Mouse (Mus musculus) G1E (cell line): Measurements from ENCODE around the gene Tnfsf8. TPM values are rescaled to one million over a fixed set of nuclear protein-coding genes. Genes with fewer than 3 reads are reported as not detected.

Source experiments
- ATAC-seq: 2 replicates; pipeline ENCODE4 v1.8.0; 2016; ENCODE audit warnings: mild to moderate bottlenecking; ENCODE audit not compliant: insufficient number of reproducible peaks, poor library complexity, low FRiP score, severe bottlenecking; ENCODE audit errors: extremely low read depth
- DNase-seq: peaks from one replicate; pipeline ENCODE4 v3.0.0; 2012; ENCODE audit warnings: low spot score
- H3K27me3 ChIP-seq: 2 replicates; pipeline ENCODE4 v1.6.1; 2012; ENCODE audit warnings: mild to moderate bottlenecking, low read length, inconsistent platforms; ENCODE audit not compliant: insufficient read depth
- H3K36me3 ChIP-seq: replicated peaks from 2 replicates; pipeline ENCODE3; 2012; ENCODE audit warnings: mild to moderate bottlenecking, inconsistent platforms
- H3K4me1 ChIP-seq: 2 replicates; pipeline ENCODE4 v1.6.1; 2012; ENCODE audit warnings: low read depth, low read length, inconsistent platforms, mixed read lengths; ENCODE audit not compliant: insufficient read depth
- H3K4me3 ChIP-seq: 2 replicates; pipeline ENCODE4 v1.5.1; 2012; ENCODE audit warnings: low read depth, mild to moderate bottlenecking, inconsistent platforms, low read length, moderate library complexity, mixed read lengths
- H3K9me3 ChIP-seq: replicated peaks from 2 replicates; pipeline ENCODE4 v1.6.1; 2012; ENCODE audit warnings: inconsistent platforms
- CTCF ChIP-seq: IDR thresholded peaks from 2 replicates; pipeline ENCODE4 v1.5.1; 2012; ENCODE audit warnings: low read depth, low read length, inconsistent platforms, mixed read lengths
- GATA1 ChIP-seq: IDR thresholded peaks from 2 replicates; pipeline ENCODE4 v1.6.1; 2012; ENCODE audit warnings: borderline replicate concordance, low read length, inconsistent platforms, mixed read lengths
- GATA2 ChIP-seq: IDR thresholded peaks from 2 replicates; pipeline ENCODE4 v1.6.1; 2012; ENCODE audit warnings: low read depth, low read length, inconsistent platforms, borderline replicate concordance
- POLR2AphosphoS5 ChIP-seq: IDR thresholded peaks from 2 replicates; pipeline ENCODE4 v1.6.1; 2012; ENCODE audit warnings: low read depth, low read length, inconsistent platforms; ENCODE audit not compliant: insufficient replicate concordance
- TAL1 ChIP-seq: conservative IDR thresholded peaks from 2 replicates; pipeline ENCODE4 v1.6.1; 2012; ENCODE audit warnings: low read depth, low read length, inconsistent platforms, mixed read lengths
- polyA plus RNA-seq: library from polyadenylated mRNA; stranded (reverse); fragments of >175 nt; gene quantifications from 2 replicates; pipeline ENCODE4 v1.2.3, GENCODE M21; 2012
- total RNA-seq, 2 experiments: library from RNA; stranded (forward) in 1 of 2; stranded (reverse) in 1 of 2; fragments of 200-1000 nt in 1 of 2; fragments of >200 nt in 1 of 2; fragmentation: Nextera tagmentation in 1 of 2; gene quantifications; 2 replicates each; pipeline ENCODE4 v1.2.3; 2014 to 2017

The Tnfsf8 gene
- total and polyA plus RNA-seq, 3 experiments = not detected

- no peaks in the 10 kb centered on the region for H3K4me1 ChIP-seq
- H3K36me3 ChIP-seq = no peaks in the 10 kb centered on the region
Measured at GRCm38 (mm10) chr4:63850082-63850481, 11.1 kb downstream of the Tnfsf8 start.

GRCm38 (mm10) chr4:63846881-63847597 is 14.1 kb downstream of the Tnfsf8 start:
- no peak for ATAC-seq
- TF ChIP-seq POLR2AphosphoS5 = no peak
- no peak for TF ChIP-seq GATA2
- no peak for TF ChIP-seq CTCF
- no peak for TF ChIP-seq TAL1
- TF ChIP-seq GATA1 = no peak
- DNase-seq = no peak
- Histone ChIP-seq H3K9me3 (peaks cover 45% of the 10 kb centered on the region), H3K27me3 (no peaks in the 10 kb centered on the region), H3K36me3 (no peaks in the 10 kb centered on the region), H3K4me1 (no peaks in the 10 kb centered on the region), H3K4me3 (no peak overlapping the region)

More at GRCm38 (mm10) chr4:63850082-63850481, 11.1 kb downstream of the Tnfsf8 start:
- no peak for TF ChIP-seq GATA2
- TF ChIP-seq GATA1 = no peak
- TF ChIP-seq CTCF = no peak
- TF ChIP-seq TAL1 = no peak
- no peak for TF ChIP-seq POLR2AphosphoS5
- Histone ChIP-seq H3K27me3 (no peaks in the 10 kb centered on the region), H3K4me3 (no peak overlapping the region), H3K9me3 (peaks cover 33% of the 10 kb centered on the region)
- DNase-seq (no peak), ATAC-seq (no peak)

- DNase-seq = no peak
- H3K36me3 ChIP-seq = no peaks in the 10 kb centered on the region
- H3K4me3 ChIP-seq = no peak overlapping the region
- ATAC-seq = no peak
- TF ChIP-seq CTCF (no peak), GATA2 (no peak), TAL1 (no peak), POLR2AphosphoS5 (no peak), GATA1 (no peak)
- H3K27me3 ChIP-seq = no peaks in the 10 kb centered on the region
- no peaks in the 10 kb centered on the region for H3K4me1 ChIP-seq
- H3K9me3 ChIP-seq = peaks cover 48% of the 10 kb centered on the region
Measured at GRCm38 (mm10) chr4:63845760-63846159, 15.4 kb downstream of the Tnfsf8 start.

- Histone ChIP-seq H3K4me3 (no peak overlapping the region), H3K27me3 (no peaks in the 10 kb centered on the region), H3K4me1 (no peaks in the 10 kb centered on the region), H3K36me3 (no peaks in the 10 kb centered on the region), H3K9me3 (peaks cover 36% of the 10 kb centered on the region)
- ATAC-seq (no peak), DNase-seq (no peak)
- TF ChIP-seq GATA1 = no peak
- no peak for TF ChIP-seq TAL1
- TF ChIP-seq POLR2AphosphoS5 = no peak
- TF ChIP-seq GATA2 = no peak
- TF ChIP-seq CTCF = no peak
Measured at GRCm38 (mm10) chr4:63843924-63844323, 17.2 kb downstream of the Tnfsf8 start.

- DNase-seq (no peak), ATAC-seq (no peak)
- H3K36me3 ChIP-seq = no peaks in the 10 kb centered on the region
- H3K4me3 ChIP-seq = no peak overlapping the region
- no peak for TF ChIP-seq GATA2
- TF ChIP-seq CTCF = no peak
- TF ChIP-seq POLR2AphosphoS5 = no peak
- no peak for TF ChIP-seq TAL1
- TF ChIP-seq GATA1 = no peak
- no peaks in the 10 kb centered on the region for H3K27me3 ChIP-seq
- no peaks in the 10 kb centered on the region for H3K4me1 ChIP-seq
- peaks cover 36% of the 10 kb centered on the region for H3K9me3 ChIP-seq
Measured at GRCm38 (mm10) chr4:63842278-63842677, 18.9 kb downstream of the Tnfsf8 start.

GRCm38 (mm10) chr4:63840457-63840856 is 20.7 kb downstream of the Tnfsf8 start:
- TF ChIP-seq POLR2AphosphoS5 (no peak), GATA1 (no peak), CTCF (no peak), TAL1 (no peak), GATA2 (no peak)
- Histone ChIP-seq H3K4me3 (no peak overlapping the region), H3K4me1 (no peaks in the 10 kb centered on the region), H3K9me3 (peaks cover 22% of the 10 kb centered on the region), H3K36me3 (no peaks in the 10 kb centered on the region), H3K27me3 (no peaks in the 10 kb centered on the region)
- ATAC-seq = no peak
- no peak for DNase-seq
